Mouse (Mus musculus) neutrophil, adult 59 days (primary cell): ENCODE measurements around the gene Lcn9. TPM values are rescaled to one million over a fixed set of nuclear protein-coding genes. Genes with fewer than 3 reads are reported as not detected.

ENCODE experiments used
- total RNA-seq, 2 experiments: library from RNA; stranded (reverse); gene quantifications; 1 replicate in 1 of 2; 2 replicates in 1 of 2; pipeline ENCODE4 v1.2.4; 2023

The Lcn9 gene
- not detected for total RNA-seq

GRCm38 (mm10) chr2:25822806-25823205 is at the start of gene Lcn9:
Gene Lcn9, plus strand, starts transcription at chr2:25823153.

GRCm38 (mm10) chr2:25776717-25777116 is 46.2 kb upstream of the Lcn9 start, which contains the start of gene Lcn11:
Gene Lcn11, plus strand, starts transcription at chr2:25777017.

GRCm38 (mm10) chr2:25781957-25782356 is 41.0 kb upstream of the Lcn9 start, which contains the start of gene Gm13539:
Gene Gm13539, plus strand, starts transcription at chr2:25782257.

GRCm38 (mm10) chr2:25815748-25816147 is 7.2 kb upstream of the Lcn9 start, which contains the start of gene Glt6d1:
Gene Glt6d1, minus strand, starts transcription at chr2:25815848.

GRCm38 (mm10) chr2:25847226-25847625 is 24.3 kb downstream of the Lcn9 start, which contains the start of gene Sohlh1:
Gene Sohlh1, minus strand, starts transcription at chr2:25847248.

GRCm38 (mm10) chr2:25863337-25864131 is 40.6 kb downstream of the Lcn9 start, which contains the start of gene Kcnt1:
Gene Kcnt1, plus strand, starts transcription at chr2:25863734.

Other genes with a start within 250 kb of the Lcn9 start
- gene Mamdc4, start 248.3 kb upstream of the Lcn9 start, total RNA-seq = under 1 TPM; 0.42 to 0.62 TPM
- 1 to 10 TPM; 4.7 to 5.8 TPM for gene Phpt1, start 247.9 kb upstream of the Lcn9 start, total RNA-seq
- not detected for gene Ajm1, start 241.4 kb upstream of the Lcn9 start, total RNA-seq
- 10 to 100 TPM; 28.3 to 46.4 TPM for gene Rabl6, start 214.6 kb upstream of the Lcn9 start, total RNA-seq
- gene Ccdc183, start 205.5 kb upstream of the Lcn9 start, total RNA-seq = not detected
- gene Tmem141, start 201.1 kb upstream of the Lcn9 start, total RNA-seq = 1 to 10 TPM; 3.5 to 4.4 TPM
- gene Fcna, start 195.1 kb upstream of the Lcn9 start, total RNA-seq = 1 to 10 TPM; 1.8 to 2.7 TPM
- gene Lcn8, start 170.0 kb upstream of the Lcn9 start, total RNA-seq = not detected
- gene Lcn5, start 165.2 kb upstream of the Lcn9 start, total RNA-seq = not detected
- gene Lcn6, start 146.4 kb upstream of the Lcn9 start, total RNA-seq = not detected
- not detected for gene Lcn10, start 140.4 kb upstream of the Lcn9 start, total RNA-seq
- gene Obp2a, start 123.1 kb upstream of the Lcn9 start, total RNA-seq = not detected
- 1 to 10 TPM; 4.0 to 6.7 TPM for gene Bmyc, start 116.4 kb upstream of the Lcn9 start, total RNA-seq
- gene Obp2b, start 86.1 kb upstream of the Lcn9 start, total RNA-seq = not detected
- not detected for gene Lcn3, start 57.6 kb upstream of the Lcn9 start, total RNA-seq
- gene Lcn11, start 46.1 kb upstream of the Lcn9 start, total RNA-seq = not detected
- gene Gm13539, start 40.9 kb upstream of the Lcn9 start, total RNA-seq = not detected
- not detected for gene Glt6d1, start 7.3 kb upstream of the Lcn9 start, total RNA-seq
- gene Sohlh1, start 24.1 kb downstream of the Lcn9 start, total RNA-seq = not detected
- gene Kcnt1, start 40.6 kb downstream of the Lcn9 start, total RNA-seq = not detected
- gene Camsap1, start 160.1 kb downstream of the Lcn9 start, total RNA-seq = 10 to 100 TPM in 1 of 2 experiments, 1 to 10 TPM in 1; 7.9 to 15.9 TPM
- gene Ubac1, start 198.6 kb downstream of the Lcn9 start, total RNA-seq = 10 to 100 TPM; 18.7 to 36.4 TPM